Mouse (Mus musculus) CH12.LX (cell line): ENCODE measurements around the gene Ripply1. TPM values are rescaled to one million over a fixed set of nuclear protein-coding genes. Genes with fewer than 3 reads are reported as not detected.

ENCODE experiments used
- DNase-seq: peaks from one replicate; pipeline ENCODE4 v3.0.0-alpha.2; 2013; ENCODE audit errors: extremely low read depth
- H3K27ac ChIP-seq: 2 replicates; pipeline ENCODE4 v1.5.1; 2012; ENCODE audit warnings: low read depth, mild to moderate bottlenecking, control low read depth, moderate library complexity; ENCODE audit not compliant: insufficient read depth
- H3K27me3 ChIP-seq: replicated peaks from 2 replicates; pipeline ENCODE3; 2012; ENCODE audit warnings: inconsistent platforms
- H3K36me3 ChIP-seq, 2 experiments: replicated peaks in 1 of 2; 2 replicates each; pipeline versions ENCODE3 to v1.6.1; 2012; ENCODE audit warnings: inconsistent platforms in 1 of 2, low read length in 1 of 2, mild to moderate bottlenecking in 1 of 2, mixed read lengths in 1 of 2, moderate library complexity in 1 of 2; ENCODE audit not compliant: control insufficient read depth in 1 of 2, insufficient read depth in 1 of 2
- H3K4me1 ChIP-seq, 2 experiments: 2 replicates each; pipeline ENCODE4 v1.6.1; 2012; ENCODE audit warnings: inconsistent platforms in 1 of 2, moderate library complexity in 1 of 2; ENCODE audit not compliant: insufficient read depth in 2 of 2, control insufficient read depth in 1 of 2
- H3K4me2 ChIP-seq: 2 replicates; pipeline ENCODE4 v1.6.1; 2012; ENCODE audit warnings: low read depth, mild to moderate bottlenecking, control low read depth; ENCODE audit not compliant: poor library complexity, insufficient read depth, severe bottlenecking
- H3K4me3 ChIP-seq, 3 experiments: fragments of 150-350 bp in 1 of 3; sonication (generic) in 1 of 3; replicated peaks in 1 of 3; 2 replicates each; pipeline versions ENCODE3 to v1.5.1; 2011 to 2012; ENCODE audit warnings: low read depth in 2 of 3, low read length in 2 of 3, mild to moderate bottlenecking in 2 of 3, moderate library complexity in 2 of 3, control low read depth in 1 of 3, improper control_type of control experiment in 1 of 3, inconsistent platforms in 1 of 3, mixed read lengths in 1 of 3; ENCODE audit not compliant: poor library complexity in 1 of 3
- H3K79me2 ChIP-seq: replicated peaks from 2 replicates; pipeline ENCODE4 v1.6.1; 2012; ENCODE audit warnings: mild to moderate bottlenecking, moderate library complexity; ENCODE audit not compliant: control insufficient read depth, poor library complexity, insufficient read depth, severe bottlenecking; ENCODE audit errors: extremely low read depth
- H3K9ac ChIP-seq: 2 replicates; pipeline ENCODE4 v1.6.1; 2012; ENCODE audit warnings: low read depth, mild to moderate bottlenecking, control low read depth, moderate library complexity; ENCODE audit not compliant: insufficient read depth
- H3K9me3 ChIP-seq: replicated peaks from 2 replicates; pipeline ENCODE3; 2012; ENCODE audit warnings: low read length, inconsistent platforms, mixed read lengths
- CHD1 ChIP-seq: IDR thresholded peaks from 2 replicates; pipeline ENCODE4 v1.6.1; 2012; ENCODE audit warnings: low read depth, low read length, improper control_type of control experiment, inconsistent platforms
- CHD2 ChIP-seq: IDR thresholded peaks from 2 replicates; pipeline ENCODE4 v1.6.1; 2011; ENCODE audit warnings: low read length, improper control_type of control experiment
- CTCF ChIP-seq, 2 experiments: IDR thresholded peaks in 1 of 2; conservative IDR thresholded peaks in 1 of 2; 2 replicates each; pipeline ENCODE4 v1.5.1; 2011 to 2012; ENCODE audit warnings: low read depth in 2 of 2, low read length in 2 of 2, improper control_type of control experiment in 1 of 2, inconsistent platforms in 1 of 2, mild to moderate bottlenecking in 1 of 2, moderate library complexity in 1 of 2
- ELF1 ChIP-seq: IDR thresholded peaks from 2 replicates; pipeline ENCODE4 v1.6.1; 2014; ENCODE audit warnings: low read depth, mild to moderate bottlenecking, inconsistent platforms, low read length, improper control_type of control experiment
- ETS1 ChIP-seq: conservative IDR thresholded peaks from 2 replicates; pipeline ENCODE4 v1.6.1; 2012; ENCODE audit warnings: low read depth, mild to moderate bottlenecking, inconsistent platforms, low read length, improper control_type of control experiment, moderate library complexity
- GABPA ChIP-seq: IDR thresholded peaks from 2 replicates; pipeline ENCODE4 v1.6.1; 2012; ENCODE audit warnings: low read depth, low read length, improper control_type of control experiment, inconsistent platforms; ENCODE audit not compliant: insufficient replicate concordance
- JUND ChIP-seq: conservative IDR thresholded peaks from 2 replicates; pipeline ENCODE4 v1.6.1; 2011; ENCODE audit warnings: low read depth, low read length, improper control_type of control experiment
- KAT2A ChIP-seq: IDR thresholded peaks from 2 replicates; pipeline ENCODE4 v1.6.1; 2012; ENCODE audit warnings: low read length, improper control_type of control experiment, inconsistent platforms; ENCODE audit not compliant: insufficient replicate concordance
- MAFK ChIP-seq: IDR thresholded peaks from 2 replicates; pipeline ENCODE4 v1.6.1; 2011; ENCODE audit warnings: low read length, improper control_type of control experiment; ENCODE audit not compliant: insufficient replicate concordance
- MAX ChIP-seq: IDR thresholded peaks from 2 replicates; pipeline ENCODE4 v1.6.1; 2011; ENCODE audit warnings: low read length, improper control_type of control experiment
- MEF2A ChIP-seq: IDR thresholded peaks from 2 replicates; pipeline ENCODE4 v1.6.1; 2014; ENCODE audit warnings: low read depth, mild to moderate bottlenecking, inconsistent platforms, low read length, improper control_type of control experiment, borderline replicate concordance
- MXI1 ChIP-seq: IDR thresholded peaks from 2 replicates; pipeline ENCODE4 v1.6.1; 2011; ENCODE audit warnings: mild to moderate bottlenecking, low read depth, low read length, improper control_type of control experiment
- MYC ChIP-seq: IDR thresholded peaks from 2 replicates; pipeline ENCODE4 v1.6.1; 2011; ENCODE audit warnings: low read depth, mild to moderate bottlenecking, improper control_type of control experiment, low read length
- NELFE ChIP-seq: IDR thresholded peaks from 2 replicates; pipeline ENCODE4 v1.6.1; 2011; ENCODE audit warnings: low read depth, low read length, improper control_type of control experiment
- PAX5 ChIP-seq: IDR thresholded peaks from 2 replicates; pipeline ENCODE4 v1.6.1; 2012; ENCODE audit warnings: low read length, inconsistent platforms, mixed read lengths
- POLR2A ChIP-seq: IDR thresholded peaks from 2 replicates; pipeline ENCODE4 v1.6.1; 2011; ENCODE audit warnings: low read depth, mild to moderate bottlenecking, improper control_type of control experiment, low read length
- TBP ChIP-seq: conservative IDR thresholded peaks from 2 replicates; pipeline ENCODE4 v1.6.1; 2011; ENCODE audit warnings: low read depth, low read length, improper control_type of control experiment
- UBTF ChIP-seq: IDR thresholded peaks from 2 replicates; pipeline ENCODE4 v1.6.1; 2012; ENCODE audit warnings: low read depth, mild to moderate bottlenecking, inconsistent platforms, low read length, improper control_type of control experiment, moderate library complexity
- dilution Hi-C: fragments of 300-500 bp; cut with MboI; formaldehyde crosslinking; loops from 2 replicates; pipeline ENCODE4 v1.14.3; 2020; ENCODE audit warnings: low sequenced_read_pairs; ENCODE audit not compliant: extremely low pct_unique_long_range_greater_than_20kb, extremely low pct_ligation_motif_present
- in situ Hi-C: fragments of 300-500 bp; cut with MboI; formaldehyde crosslinking; loops from 3 replicates; pipeline ENCODE4 v1.14.3; 2019; ENCODE audit warnings: low sequenced_read_pairs, low pct_ligation_motif_present, low pct_unique_long_range_greater_than_20kb, mixed read lengths
- polyA plus RNA-seq: library from polyadenylated mRNA; unstranded; fragments of >175 nt; gene quantifications from 2 replicates; pipeline ENCODE4 v1.2.1, GENCODE M21; 2012; ENCODE audit warnings: low read depth; ENCODE audit not compliant: insufficient read length
- total RNA-seq, 2 experiments: library from RNA; depleted of rRNA; stranded (reverse); fragments of 300-350 nt in 1 of 2; fragments of >200 nt in 1 of 2; gene quantifications; 2 replicates each; pipeline ENCODE4 v1.2.3; 2012 to 2014

The Ripply1 gene
- total and polyA plus RNA-seq, 3 experiments: not detected

GRCm38 (mm10) chrX:139779401-139779800 is 2.8 kb downstream of the Ripply1 start:
- Histone ChIP-seq H3K4me1 (no peaks in the 10 kb centered on the region), H3K27ac (no peak overlapping the region), H3K4me2 (no peak overlapping the region), H3K9ac (no peak overlapping the region), H3K4me3 (no peak overlapping the region), H3K36me3 (no peaks in the 10 kb centered on the region), H3K27me3 (no peaks in the 10 kb centered on the region), H3K9me3 (no peaks in the 10 kb centered on the region), H3K79me2 (no peaks in the 10 kb centered on the region)
- dilution Hi-C loops: no loop called here
- in situ Hi-C loops: loop anchor here (10.0 kb wide), 1 partner anchor 55 kb away; no protein-coding TSS in a partner anchor
- no peak for DNase-seq
- no peak for TF ChIP-seq CHD2
- TF ChIP-seq GABPA: no peak
- TF ChIP-seq ETS1: no peak
- TF ChIP-seq MAFK: no peak
- TF ChIP-seq PAX5: no peak
- TF ChIP-seq KAT2A: no peak
- TF ChIP-seq CTCF (conservative IDR thresholded peaks at IDR 0.05 in 1 of 2, IDR thresholded peaks at IDR 0.05 in 1 of 2; ENCODE audit: low read depth in 2 of 2, low read length in 2 of 2): no peak
- no peak for TF ChIP-seq MEF2A
- no peak for TF ChIP-seq NELFE
- no peak for TF ChIP-seq ELF1
- no peak for TF ChIP-seq MYC
- no peak for TF ChIP-seq MAX

- Histone ChIP-seq H3K27ac (no peak overlapping the region), H3K4me1 (no peaks in the 10 kb centered on the region), H3K4me3 (no peak overlapping the region), H3K36me3 (no peaks in the 10 kb centered on the region), H3K9ac (no peak overlapping the region)
- DNase-seq: no peak
- no peak for TF ChIP-seq JUND
- no peak for TF ChIP-seq UBTF
- TF ChIP-seq, all 38 proteins: peak for 0
- in situ Hi-C loops (loop anchor here (10.0 kb wide), 1 partner anchor 56 kb away; no protein-coding TSS in a partner anchor), dilution Hi-C loops (no loop called here)
- Histone ChIP-seq H3K27me3 (no peaks in the 10 kb centered on the region), H3K4me2 (no peak overlapping the region), H3K9me3 (no peaks in the 10 kb centered on the region), H3K79me2 (no peaks in the 10 kb centered on the region)
These were observed 3.3 kb downstream of the Ripply1 start for GRCm38 (mm10) chrX:139778886-139779285.

GRCm38 (mm10) chrX:139777357-139777756 is 4.8 kb downstream of the Ripply1 start:
- no peaks in the 10 kb centered on the region for H3K9me3 ChIP-seq
- DNase-seq: no peak
- in situ Hi-C loops: loop anchor here (10.0 kb wide), 1 partner anchor 57 kb away; no protein-coding TSS in a partner anchor
- H3K27me3 ChIP-seq: no peaks in the 10 kb centered on the region
- TF ChIP-seq TBP: no peak
- no peak for TF ChIP-seq ETS1
- no peak for TF ChIP-seq POLR2A
- TF ChIP-seq CHD1: no peak
- TF ChIP-seq MXI1: no peak
- TF ChIP-seq MEF2A: no peak
- H3K36me3 ChIP-seq: no peaks in the 10 kb centered on the region
- H3K27ac ChIP-seq: no peak overlapping the region
- H3K4me3 ChIP-seq: no peak overlapping the region
- H3K4me1 ChIP-seq: no peaks in the 10 kb centered on the region
- no peak overlapping the region for H3K4me2 ChIP-seq
- no peak overlapping the region for H3K9ac ChIP-seq
- dilution Hi-C loops: no loop called here
- H3K79me2 ChIP-seq: no peaks in the 10 kb centered on the region
